ENCODE assay signal across 8 mouse cellular contexts in the genomic region with DNA sequence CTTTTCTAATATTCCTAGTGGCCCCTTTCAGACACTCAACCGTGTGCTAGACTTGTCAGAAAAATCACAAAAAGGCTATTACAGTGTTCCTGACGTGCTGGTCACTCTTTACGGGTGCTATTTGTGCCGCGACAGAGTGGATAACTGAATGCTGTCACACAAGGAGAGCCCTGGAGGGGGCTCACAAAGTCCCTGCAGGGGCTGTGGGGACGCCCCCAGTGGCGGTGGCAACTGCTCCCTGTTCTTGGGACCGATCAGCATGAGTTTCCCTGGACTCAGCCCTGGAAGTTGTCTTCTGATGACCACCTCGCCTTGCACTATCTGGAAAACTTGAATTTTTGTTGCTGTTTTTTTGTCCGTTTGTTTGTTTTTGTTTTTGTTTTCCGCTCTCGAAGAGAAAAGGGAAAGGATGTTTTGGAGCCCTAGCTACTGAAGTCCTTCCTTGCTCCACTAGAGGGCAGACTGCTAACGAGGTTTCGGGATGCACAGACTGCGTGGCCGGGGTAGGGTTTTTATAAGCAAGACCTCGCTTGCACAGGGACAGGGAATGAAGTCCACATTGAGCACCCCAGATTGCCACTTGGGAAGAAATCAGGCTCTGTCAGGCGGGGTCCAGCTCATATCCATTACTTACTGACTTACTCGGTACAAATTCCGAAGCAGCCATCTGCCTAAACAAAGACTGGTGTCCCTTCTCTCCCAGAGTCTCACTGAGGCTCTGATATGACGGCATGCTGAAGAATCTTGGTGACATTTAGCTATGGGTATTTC.
DNase-seq lines count a peak whose midpoint lies in the region; ATAC-seq and TF ChIP-seq lines count a peak whose summit lies in the region.

No protein-coding gene starts in this region.

- no peak overlapping the region for H3K4me3 ChIP-seq in thymus, adult 2 months (ENCODE audit: control insufficient read depth, insufficient read depth, low read length)
- H3K4me3 ChIP-seq in cortical plate, adult 2 months (ENCODE audit: insufficient read depth, low read length), result peak overlapping the region; percentile 23
- H3K4me3 ChIP-seq in intestine, embryonic 16.5 days (ENCODE audit: low read length), result peak overlapping the region; percentile 19
- H3K4me3 ChIP-seq in midbrain, embryonic 11.5 days (ENCODE audit: low read depth, low read length), result peak overlapping the region; percentile 27

- H3K27me3 ChIP-seq in thymus, adult 2 months (ENCODE audit: control insufficient read depth, insufficient read depth, low read length), result no peaks in the 10 kb centered on the region
- H3K27me3 ChIP-seq in intestine, embryonic 16.5 days (replicated peaks; ENCODE audit: control insufficient read depth, insufficient read depth, low read length), result no peaks in the 10 kb centered on the region
- H3K27me3 ChIP-seq in midbrain, embryonic 11.5 days (ENCODE audit: control insufficient read depth, insufficient read depth, low read length), result peaks cover 5% of the 10 kb centered on the region; the same call in 1 of the 2 replicates

- no peaks in the 10 kb centered on the region for H3K36me3 ChIP-seq in thymus, adult 2 months (ENCODE audit: control insufficient read depth, insufficient read depth, low read length)
- no peaks in the 10 kb centered on the region for H3K36me3 ChIP-seq in intestine, embryonic 16.5 days (ENCODE audit: control insufficient read depth, insufficient read depth, low read length)
- no peaks in the 10 kb centered on the region for H3K36me3 ChIP-seq in midbrain, embryonic 11.5 days (ENCODE audit: control insufficient read depth, insufficient read depth, low read length)

- no peak overlapping the region for H3K27ac ChIP-seq in thymus, adult 2 months (ENCODE audit: control insufficient read depth, insufficient read depth, low read length)
- H3K27ac ChIP-seq in cortical plate, adult 2 months (ENCODE audit: insufficient read depth, low read length), result no peak overlapping the region
- H3K27ac ChIP-seq in intestine, embryonic 16.5 days (ENCODE audit: low read length), result no peak overlapping the region
- no peak overlapping the region for H3K27ac ChIP-seq in midbrain, embryonic 11.5 days (ENCODE audit: low read depth, low read length)

- peaks cover 11% of the 10 kb centered on the region for H3K4me1 ChIP-seq in thymus, adult 2 months (replicated peaks; ENCODE audit: control insufficient read depth, insufficient read depth, low read length)
- peaks cover 2% of the 10 kb centered on the region; the same call in 1 of the 2 replicates for H3K4me1 ChIP-seq in cortical plate, adult 2 months (ENCODE audit: control insufficient read depth, insufficient read depth, low read length)
- H3K4me1 ChIP-seq in intestine, embryonic 16.5 days (ENCODE audit: control insufficient read depth, insufficient read depth, low read length), result peaks cover 8% of the 10 kb centered on the region
- peaks cover 5% of the 10 kb centered on the region for H3K4me1 ChIP-seq in midbrain, embryonic 11.5 days (ENCODE audit: control insufficient read depth, insufficient read depth, low read length)

- H3K9ac ChIP-seq in intestine, embryonic 16.5 days (ENCODE audit: low read depth, low read length), result peak overlapping the region; percentile 51; the same call in 1 of the 2 replicates
- H3K9ac ChIP-seq in midbrain, embryonic 11.5 days (ENCODE audit: low read length), result peak overlapping the region; percentile 41; the same call in 1 of the 2 replicates

- intact Hi-C loops in gastrocnemius, postnatal 36 days (cut with DNase I), result loop anchor here (1.0 kb wide), 1 partner anchor 29 kb away; no protein-coding TSS in a partner anchor
- intact Hi-C loops in left cerebral cortex, postnatal 4 days (cut with DNase I), result no loop called here

- no peaks in the 10 kb centered on the region for H3K9me3 ChIP-seq in intestine, embryonic 16.5 days (ENCODE audit: control insufficient read depth, low read length)
- H3K9me3 ChIP-seq in midbrain, embryonic 11.5 days (ENCODE audit: control insufficient read depth, low read length), result no peaks in the 10 kb centered on the region

- peak; percentile 40; the same call in 1 of the 2 replicates for ATAC-seq in intestine, embryonic 16.5 days
- peak; percentile 82 for ATAC-seq in midbrain, embryonic 11.5 days (ENCODE audit: low FRiP score)

- peak overlapping the region; percentile 41 for H3K4me2 ChIP-seq in intestine, embryonic 16.5 days (ENCODE audit: low read depth, low read length)
- H3K4me2 ChIP-seq in midbrain, embryonic 11.5 days, result peak overlapping the region; percentile 45

- peak; percentile 63 for DNase-seq in thymus, adult 2 months
- no peak for DNase-seq in thymus, adult 18-20 months
- DNase-seq in gastrocnemius, postnatal 36 days, result peak; percentile 54 to 56
- peak; percentile 72 for DNase-seq in left cerebral cortex, postnatal 4 days
- DNase-seq in midbrain, embryonic 11.5 days (ENCODE audit: low spot score, missing footprints), result peak; percentile 97
- peak; percentile 27 to 40 for DNase-seq in spleen, postnatal 36 days (ENCODE audit: low spot score in 2 of 2)

- TF ChIP-seq POLR2A in thymus, adult 2 months (IDR thresholded peaks at IDR 0.05; ENCODE audit: control insufficient read depth, extremely low read depth, insufficient read depth, low read length, poor library complexity), result no peak
- no peak for TF ChIP-seq POLR2A in cortical plate, adult 2 months (IDR thresholded peaks at IDR 0.05; ENCODE audit: extremely low read depth, insufficient read depth, low read length)

- TF ChIP-seq CTCF in thymus, adult 2 months (IDR thresholded peaks at IDR 0.05; ENCODE audit: borderline replicate concordance, control insufficient read depth, extremely low read depth, insufficient read depth, low read length, poor library complexity), result peak; percentile 46; the same call in 1 of the 2 replicates
- TF ChIP-seq CTCF in cortical plate, adult 2 months (IDR thresholded peaks at IDR 0.05; ENCODE audit: extremely low read depth, insufficient read depth, low read length), result peak; percentile 86

- 40% methylated on average over 21 of the region's 21 CpGs for WGBS in thymus, adult 2 months
- 12% methylated on average over 21 of the region's 21 CpGs for WGBS in intestine, embryonic 16.5 days
- WGBS in midbrain, embryonic 11.5 days, result 6% methylated on average over 21 of the region's 21 CpGs

Comparison
In these comparisons a context has a peak if more than half of its experiments do, and no peak if none do; other contexts are left out.
1. DNase-seq: peak in thymus, adult 2 months (single experiment), gastrocnemius, postnatal 36 days (2 of 2), left cerebral cortex, postnatal 4 days (single experiment), midbrain, embryonic 11.5 days (single experiment) and spleen, postnatal 36 days (2 of 2); none in thymus, adult 18-20 months (0 of 2).